Mouse (Mus musculus): Measurements from ENCODE around the gene Dennd6a. TPM values are rescaled to one million over a fixed set of nuclear protein-coding genes. Genes with fewer than 3 reads are reported as not detected.
"Not testable (repeated sequence)": the region's sequence is repeated elsewhere in the genome, so short reads cannot be mapped to it uniquely, and the experiment has no call there.

Gene Dennd6a
- 10 to 100 TPM; 27.5 to 33.1 TPM for total RNA-seq (2021)
- long read RNA-seq, experiment 1, full-length matches to known transcripts: 26 of 29 reads
- long read RNA-seq, experiment 1, partial matches to known transcripts: 0 of 29 reads
- long read RNA-seq, experiment 1, other reads (novel, unspliced or antisense): 3 of 29 reads
- long read RNA-seq, experiment 2, full-length matches to known transcripts: 30 of 36 reads
- long read RNA-seq, experiment 2, partial matches to known transcripts: 4 of 36 reads
- long read RNA-seq, experiment 2, other reads (novel, unspliced or antisense): 2 of 36 reads

DNA sequence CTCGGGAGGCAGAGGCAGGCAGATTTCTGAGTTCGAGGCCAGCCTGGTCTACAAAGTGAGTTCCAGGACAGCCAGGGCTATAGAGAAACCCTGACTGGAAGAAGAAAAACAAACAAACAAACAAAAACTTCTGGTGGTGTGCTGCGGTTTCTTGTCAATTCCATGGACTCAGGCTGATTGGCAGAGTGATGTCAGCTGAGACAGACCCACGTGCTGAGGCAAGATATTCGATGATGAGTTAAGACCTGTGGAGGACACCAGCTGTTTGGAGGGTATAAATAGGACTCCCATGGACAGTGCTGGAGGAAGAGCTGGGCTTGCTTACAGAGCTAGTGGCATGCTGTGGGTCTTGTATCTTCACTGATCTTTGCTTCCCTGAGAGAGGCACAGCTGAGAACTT lies at the start of gene Dennd6a:
Dennd6a (plus strand) TSS at position 301 of the 400 bp plus-strand sequence.
- DNase-seq (ENCODE audit: low spot score in 2 of 2): not testable (repeated sequence)

DNA sequence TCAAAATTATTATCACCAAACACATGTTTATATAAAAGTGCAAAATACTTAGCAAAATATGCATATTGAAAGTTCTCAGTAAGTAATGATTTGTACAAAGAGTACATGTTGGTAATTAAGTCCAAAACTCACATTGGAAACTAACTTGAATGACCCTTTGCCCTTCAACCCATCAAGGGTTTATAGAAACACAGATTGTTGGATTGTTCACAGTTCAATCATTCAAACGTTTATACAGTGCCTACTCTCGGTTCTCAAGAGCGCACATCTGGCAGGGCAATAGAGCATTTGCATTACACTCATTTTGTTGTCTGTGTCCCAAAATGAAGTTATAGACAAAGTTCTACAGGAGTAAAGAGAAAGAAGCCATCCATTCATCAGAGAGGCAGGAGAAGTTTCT lies 47.7 kb upstream of the Dennd6a start:
- no peak for DNase-seq (ENCODE audit: low spot score in 2 of 2)

DNA sequence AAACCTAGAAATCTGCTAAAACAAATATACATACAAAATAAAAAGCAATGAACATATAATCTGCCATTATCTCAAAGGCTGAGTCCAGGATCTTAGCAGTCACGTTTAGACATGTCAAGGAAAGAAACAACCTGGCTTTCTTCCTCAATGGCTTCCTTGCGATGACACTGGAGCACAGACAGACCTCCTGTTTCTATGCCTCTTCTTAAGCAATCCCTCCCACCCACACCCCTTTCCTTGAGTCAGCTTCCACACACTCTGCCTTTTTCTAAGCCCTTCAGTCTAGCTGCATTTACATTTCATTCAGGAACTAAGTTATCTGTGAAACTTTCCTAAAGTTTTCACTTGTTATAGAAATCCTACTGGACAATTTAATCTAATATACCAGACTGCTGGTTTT lies 45.4 kb upstream of the Dennd6a start:
- DNase-seq (ENCODE audit: low spot score in 2 of 2): no peak

DNA sequence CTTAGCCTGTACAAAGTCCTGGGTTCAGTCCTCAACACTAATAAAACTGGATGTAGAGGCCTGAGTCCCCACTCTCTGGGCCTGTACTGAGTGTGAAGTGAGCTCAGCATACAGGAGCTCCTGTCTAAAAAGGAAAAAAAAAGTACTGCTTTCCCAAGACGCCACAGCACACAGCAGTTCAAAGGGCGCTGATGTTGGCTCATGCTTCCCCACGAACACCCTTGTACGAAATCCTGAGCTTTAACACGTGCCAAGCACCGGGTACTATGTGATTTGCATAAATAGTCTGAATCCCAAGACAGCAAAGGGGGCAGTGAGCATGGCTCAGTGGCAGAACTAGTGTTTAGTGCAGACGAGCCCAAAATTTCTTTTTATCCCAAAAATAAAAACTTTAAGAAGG lies 43.3 kb upstream of the Dennd6a start:
- DNase-seq (ENCODE audit: low spot score in 2 of 2): no peak

DNA sequence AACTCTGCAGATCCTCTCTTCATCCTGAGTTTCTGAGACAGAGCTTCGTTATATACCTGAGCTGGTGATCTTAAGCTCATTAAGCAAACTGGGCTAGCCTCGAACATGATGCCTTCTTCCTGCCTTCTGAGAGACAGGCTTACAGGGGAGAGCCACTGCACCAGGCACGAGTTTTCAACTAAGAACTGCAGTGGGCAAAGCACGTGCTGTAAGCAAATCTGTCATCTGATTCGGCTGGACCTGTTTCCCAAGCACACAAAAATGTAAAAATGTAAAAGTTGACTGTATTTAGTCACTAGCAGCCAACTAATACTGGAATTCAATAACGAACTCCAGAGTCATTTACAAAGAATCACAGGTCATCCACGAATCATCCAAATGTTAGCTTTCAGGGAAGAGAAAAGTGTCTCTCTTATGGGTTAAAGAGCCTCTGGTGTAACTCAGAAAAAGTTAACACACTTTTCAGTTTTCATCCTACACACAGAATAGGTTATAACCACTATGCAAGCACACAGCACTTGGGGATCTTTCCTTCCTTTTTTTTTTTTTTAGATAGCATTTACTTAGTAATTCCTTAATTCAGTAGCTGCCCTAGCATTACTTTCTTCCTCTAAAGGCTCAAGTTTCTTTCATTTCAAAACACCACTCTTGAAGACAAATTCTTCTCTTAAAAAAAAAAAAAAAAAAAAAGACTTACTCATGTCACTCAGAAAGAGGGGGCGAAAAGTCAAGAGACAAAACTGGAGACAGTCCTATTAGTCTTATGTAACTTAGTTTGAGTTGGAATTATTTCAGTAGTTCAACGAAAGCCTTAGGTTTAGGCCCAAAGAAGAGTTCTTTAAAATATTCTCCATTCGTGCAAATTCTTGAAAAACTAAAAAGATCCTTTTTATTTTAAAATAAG lies 42.0 kb upstream of the Dennd6a start:
- DNase-seq (ENCODE audit: low spot score in 2 of 2): no peak

DNA sequence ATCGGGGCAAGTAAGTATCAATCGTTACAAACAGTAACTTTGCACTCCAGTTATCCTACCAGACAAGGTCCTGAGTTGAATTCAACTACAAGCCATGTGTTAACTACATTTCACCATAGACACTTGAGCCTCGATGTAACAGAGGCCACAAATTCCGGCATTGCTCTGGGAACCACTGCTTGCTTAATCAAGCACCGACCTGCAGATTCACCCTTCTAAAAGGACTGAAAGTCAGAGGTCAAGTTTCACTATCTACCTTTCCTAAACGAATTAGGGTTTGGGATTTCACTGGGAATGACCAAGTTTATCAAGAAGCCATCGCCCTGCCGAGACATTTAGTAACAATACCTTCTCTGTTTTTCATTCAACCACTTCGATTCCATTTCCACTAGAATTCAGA lies 40.9 kb upstream of the Dennd6a start:
- no peak for DNase-seq (ENCODE audit: low spot score in 2 of 2)

DNA sequence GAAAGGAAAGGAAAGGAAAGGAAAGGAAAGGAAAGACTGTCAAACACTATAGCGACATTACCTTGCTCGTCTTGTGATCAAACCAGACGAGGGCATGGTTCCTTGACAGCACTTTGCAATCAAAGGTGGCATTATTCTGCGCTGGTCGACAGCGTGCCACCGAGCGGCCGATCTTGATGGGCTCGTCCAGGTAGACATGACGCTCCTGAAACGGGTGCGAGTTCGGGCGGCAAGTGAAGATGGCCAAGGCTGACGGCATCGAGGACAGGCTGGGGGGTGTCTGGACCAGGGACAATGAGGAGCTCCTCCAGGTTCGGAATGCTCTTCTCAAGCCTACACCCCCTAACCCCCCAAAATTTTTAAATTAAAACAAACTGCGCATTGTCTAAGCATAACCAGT lies 40.4 kb upstream of the Dennd6a start:
- DNase-seq (ENCODE audit: low spot score in 2 of 2): no peak

DNA sequence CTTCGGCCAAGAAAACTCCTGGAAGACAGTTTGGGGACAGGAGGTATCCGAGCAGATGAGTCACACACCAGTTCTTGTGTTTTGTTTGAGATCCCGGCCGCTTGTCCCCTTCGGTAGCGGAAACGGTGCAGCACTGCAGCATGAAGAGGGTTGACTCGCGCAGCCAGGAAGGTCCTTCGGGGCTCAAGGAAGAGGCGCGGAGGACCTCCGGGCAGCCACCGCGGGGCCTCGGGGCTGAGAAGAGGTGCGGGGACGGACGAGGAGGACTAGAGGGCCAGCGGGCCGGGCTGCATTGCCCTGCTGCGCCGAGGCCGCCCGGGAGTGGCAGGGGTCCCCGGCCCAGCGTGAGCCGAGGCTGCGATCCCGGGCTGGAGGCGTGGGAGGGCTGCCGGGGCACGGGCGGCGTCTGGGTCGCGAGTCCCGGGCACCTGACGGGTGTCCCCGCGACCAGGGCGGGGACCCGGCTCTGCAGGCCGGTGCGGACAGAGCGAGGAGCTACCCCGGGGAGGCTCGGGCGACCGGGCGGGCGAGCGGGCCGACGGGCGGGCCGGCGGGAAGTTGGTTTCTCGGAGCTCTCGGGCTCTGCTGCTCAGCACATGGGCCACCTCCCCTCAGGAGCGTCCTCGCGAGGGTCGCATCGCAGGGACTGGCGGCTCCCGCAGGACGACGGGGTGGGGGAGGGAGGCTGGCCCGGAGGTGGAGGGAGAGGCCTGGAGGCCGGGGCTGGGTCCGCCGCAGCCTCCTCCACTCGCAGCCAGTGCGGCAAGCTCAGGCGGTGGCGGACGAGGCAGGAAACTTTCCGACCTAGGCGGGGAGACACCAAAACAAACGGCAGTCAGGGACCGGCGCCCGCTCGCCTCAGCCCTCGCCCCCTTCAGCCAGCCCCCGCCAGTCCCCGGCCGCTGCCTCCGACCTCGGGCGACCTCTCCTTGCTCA lies 39.6 kb upstream of the Dennd6a start:
- DNase-seq (ENCODE audit: low spot score in 2 of 2): peak; percentile 62 to 66

DNA sequence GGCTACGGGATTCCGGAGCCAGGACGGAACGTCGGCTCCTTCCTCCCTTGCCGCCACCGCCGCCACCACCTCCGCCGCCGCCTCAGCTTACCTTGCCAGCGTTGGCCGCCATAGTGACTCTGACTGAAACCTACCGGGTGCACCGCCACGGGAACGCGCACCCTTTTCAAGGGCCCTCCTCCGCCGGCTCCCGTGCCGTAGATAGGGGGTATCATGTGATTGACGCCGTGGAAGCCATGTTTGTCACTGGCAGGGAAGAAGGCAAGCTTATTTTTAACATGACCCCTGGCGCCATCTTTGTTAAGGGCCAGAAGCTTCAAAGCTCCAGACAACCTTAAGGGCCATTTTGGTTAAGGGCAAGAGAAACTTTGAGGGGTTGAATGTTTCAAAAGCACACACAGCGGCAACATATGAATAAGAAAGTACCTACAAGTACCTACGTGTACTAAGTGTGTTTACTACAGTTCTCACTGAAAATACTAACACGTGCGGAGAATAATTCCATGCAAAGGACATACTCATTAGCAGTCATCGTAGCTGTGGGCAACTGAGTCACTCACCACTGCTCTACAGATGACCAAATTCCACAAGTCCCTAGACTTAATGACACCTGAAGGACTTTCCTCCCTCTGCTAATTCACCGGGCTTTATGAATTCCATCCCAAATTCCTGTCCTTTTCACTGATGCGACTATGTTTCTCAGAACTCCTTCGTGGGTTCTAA lies 38.7 kb upstream of the Dennd6a start, which contains the start of gene Slmap:
Slmap (minus strand) TSS at position 175 of the 723 bp plus-strand sequence.
- DNase-seq (ENCODE audit: low spot score in 2 of 2): peak; percentile 98 to 99

DNA sequence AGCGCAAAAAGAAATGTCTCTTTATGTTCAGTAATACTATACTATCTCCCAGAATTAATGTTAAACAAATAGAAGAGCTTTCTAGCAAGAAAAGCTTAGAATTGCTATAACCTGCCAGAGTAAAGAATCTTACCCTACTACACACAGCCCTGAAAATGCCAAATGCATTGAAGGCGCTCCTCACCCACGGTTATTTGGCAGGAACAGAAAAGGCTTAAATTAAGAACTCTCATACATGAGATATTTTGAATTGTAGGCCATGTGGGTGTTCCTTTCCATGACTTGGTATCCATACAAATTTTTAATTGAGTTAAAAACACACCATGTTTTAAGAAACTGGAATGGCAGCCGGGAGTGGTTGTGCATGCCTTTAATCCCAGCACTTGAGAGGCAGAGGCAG lies 34.4 kb upstream of the Dennd6a start:
- DNase-seq (ENCODE audit: low spot score in 2 of 2): no peak

DNA sequence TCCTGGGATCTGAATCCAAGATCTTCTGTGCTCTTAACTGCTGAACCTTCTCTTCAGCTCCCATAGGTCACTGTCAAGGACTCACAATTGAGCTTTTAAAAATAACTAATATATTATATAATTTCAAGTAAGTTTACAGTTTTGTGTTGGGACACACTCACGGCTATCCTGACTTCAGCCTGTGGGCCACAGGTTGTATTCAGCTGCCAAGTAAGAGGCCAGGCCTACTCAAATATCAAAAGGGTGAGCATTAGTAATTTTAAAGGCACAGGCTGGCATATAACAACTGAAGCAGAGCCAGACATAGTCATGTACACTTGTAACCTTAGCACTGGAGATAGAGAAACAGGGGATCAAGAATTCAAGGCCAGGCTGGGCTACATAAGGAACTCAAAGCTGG lies 33.1 kb upstream of the Dennd6a start:
- DNase-seq (ENCODE audit: low spot score in 2 of 2): no peak

DNA sequence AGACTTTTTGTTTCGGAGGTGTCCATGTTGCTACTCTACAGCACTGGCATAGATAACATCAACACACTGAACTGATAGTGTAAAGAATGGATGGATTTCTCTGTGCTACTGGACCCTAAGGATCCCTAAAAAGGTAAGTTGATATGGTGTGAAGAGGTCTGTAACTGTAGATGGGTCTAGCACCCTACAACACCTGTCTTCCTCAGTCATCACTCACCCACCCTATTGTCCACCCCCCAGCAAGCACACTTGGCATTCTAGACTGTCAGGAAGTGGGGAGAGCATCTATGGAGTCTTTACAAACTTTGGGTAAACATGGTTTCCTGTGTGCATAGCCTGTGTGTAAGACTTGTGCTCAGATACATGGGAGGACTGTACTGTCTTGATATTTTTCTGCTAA lies 31.5 kb upstream of the Dennd6a start:
- DNase-seq (ENCODE audit: low spot score in 2 of 2): no peak

DNA sequence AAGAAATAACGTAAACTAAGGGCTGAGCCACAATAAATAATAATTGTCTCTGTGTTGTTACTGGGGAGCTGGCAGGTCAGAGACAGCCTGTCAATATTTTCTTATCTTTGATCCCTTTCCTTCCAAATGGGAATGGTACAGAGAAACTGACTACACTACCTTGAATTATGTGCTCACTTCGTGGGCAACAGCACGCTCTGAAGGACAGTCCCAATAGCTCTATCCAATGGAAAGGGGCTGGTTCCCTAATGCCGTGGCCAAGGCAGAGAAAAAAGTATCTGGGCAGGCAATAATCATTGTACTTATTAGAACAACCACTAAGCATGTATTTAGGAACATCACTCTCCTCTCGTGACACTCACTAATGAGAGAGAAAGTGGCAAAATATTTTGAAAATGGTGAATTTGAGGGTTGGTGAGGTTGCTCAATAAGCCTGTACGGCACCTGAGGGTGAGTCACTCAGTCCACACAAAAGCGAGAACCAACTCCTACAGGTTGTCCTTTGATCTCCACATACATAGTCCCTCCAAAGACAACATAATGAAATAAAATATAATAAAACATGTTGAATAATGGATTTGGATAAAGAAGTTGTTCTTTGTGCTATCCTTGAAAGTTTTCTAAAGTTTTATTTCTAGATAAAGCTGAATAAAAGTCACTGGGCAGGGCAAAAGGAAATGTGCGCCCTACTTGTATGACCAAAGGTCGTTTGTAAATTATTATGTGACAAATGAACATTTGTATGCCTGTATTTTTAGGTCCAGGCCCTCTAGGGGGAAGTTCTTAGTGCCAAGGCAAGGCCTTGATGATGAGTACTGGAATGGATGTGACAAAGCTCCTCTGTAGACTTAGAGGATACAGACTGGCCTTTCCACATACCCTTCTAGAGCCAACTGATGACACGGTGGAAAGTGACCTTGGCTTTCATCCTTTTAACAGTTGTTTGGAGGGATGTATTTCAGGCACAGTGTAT lies 25.9 kb upstream of the Dennd6a start:
- DNase-seq (ENCODE audit: low spot score in 2 of 2): no peak

DNA sequence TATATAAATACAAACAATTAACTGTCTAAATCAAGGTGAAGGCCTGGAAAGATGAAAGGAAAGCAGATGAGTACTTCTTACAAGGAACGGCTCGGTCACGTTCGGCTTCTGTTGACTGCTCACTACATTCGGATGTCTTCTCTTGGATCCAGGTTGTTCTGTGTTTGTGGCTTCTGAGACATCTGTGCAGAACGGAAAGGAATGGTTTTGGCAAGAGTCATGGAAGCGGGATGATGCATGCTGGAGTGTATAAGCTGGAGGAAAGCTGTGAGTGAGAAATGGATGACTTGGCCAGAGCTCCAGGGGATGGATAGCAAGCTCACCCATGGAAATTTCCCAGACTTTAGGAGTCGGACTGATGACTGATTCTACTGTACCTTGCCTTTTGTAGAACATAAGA lies 22.9 kb upstream of the Dennd6a start:
- DNase-seq (ENCODE audit: low spot score in 2 of 2): no peak

DNA sequence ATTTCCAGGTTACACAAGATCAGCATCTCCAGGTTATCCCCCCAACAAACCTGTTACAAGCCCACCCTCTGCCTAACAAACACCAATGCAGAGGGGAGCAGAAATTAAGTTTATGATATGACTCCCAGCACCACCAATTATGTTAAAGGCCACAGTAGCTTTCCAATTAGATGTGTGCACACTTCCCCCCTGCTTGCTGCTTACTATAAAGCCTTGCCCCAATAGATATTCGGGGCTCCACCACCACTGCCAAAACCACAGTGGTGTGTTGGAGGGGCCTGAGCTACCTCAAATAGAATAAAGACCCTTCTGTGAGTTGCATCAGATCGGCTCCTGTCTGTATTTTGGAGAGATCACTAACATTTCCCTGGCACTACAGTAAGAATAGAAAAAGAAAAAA lies 21.2 kb upstream of the Dennd6a start:
- DNase-seq (ENCODE audit: low spot score in 2 of 2): no peak

DNA sequence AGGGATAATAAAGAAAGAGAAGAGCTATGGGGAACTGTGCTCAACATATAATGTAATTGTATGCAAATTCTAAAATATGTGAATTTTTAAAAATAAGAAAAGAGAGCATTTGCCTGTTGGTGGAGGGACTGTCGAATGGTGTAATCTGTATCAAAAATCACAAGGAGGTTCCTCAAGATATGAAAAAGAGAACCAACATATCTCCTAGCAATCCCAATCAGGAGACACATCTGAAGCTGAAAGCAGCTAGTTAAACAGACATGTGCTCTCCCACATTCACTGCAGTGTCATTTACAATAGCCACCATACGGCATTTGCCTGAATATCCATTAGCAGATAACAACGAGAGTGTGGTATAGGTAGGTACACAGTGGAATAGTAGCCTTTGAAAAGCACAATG lies 20.8 kb upstream of the Dennd6a start:
- no peak for DNase-seq (ENCODE audit: low spot score in 2 of 2)

DNA sequence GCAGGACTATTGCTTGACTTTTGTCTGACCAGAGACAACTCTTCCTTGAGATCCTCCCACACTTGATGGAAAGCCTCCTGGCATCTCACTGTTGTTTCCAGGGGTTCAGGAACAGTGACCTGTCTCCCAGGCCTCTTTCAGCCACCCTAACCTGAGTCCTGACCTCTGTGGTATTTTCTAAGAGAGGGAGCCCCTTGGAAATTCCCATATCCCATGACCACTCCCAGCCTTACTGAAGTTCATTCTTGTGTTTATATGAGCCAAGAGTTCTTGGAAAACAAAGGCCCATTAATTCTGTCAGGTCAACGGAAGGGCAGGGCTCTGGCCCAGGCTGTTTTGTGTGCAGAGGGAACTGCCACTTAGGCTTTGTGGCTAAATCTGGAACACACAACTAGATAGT lies 16.1 kb upstream of the Dennd6a start:
- DNase-seq (ENCODE audit: low spot score in 2 of 2): no peak

DNA sequence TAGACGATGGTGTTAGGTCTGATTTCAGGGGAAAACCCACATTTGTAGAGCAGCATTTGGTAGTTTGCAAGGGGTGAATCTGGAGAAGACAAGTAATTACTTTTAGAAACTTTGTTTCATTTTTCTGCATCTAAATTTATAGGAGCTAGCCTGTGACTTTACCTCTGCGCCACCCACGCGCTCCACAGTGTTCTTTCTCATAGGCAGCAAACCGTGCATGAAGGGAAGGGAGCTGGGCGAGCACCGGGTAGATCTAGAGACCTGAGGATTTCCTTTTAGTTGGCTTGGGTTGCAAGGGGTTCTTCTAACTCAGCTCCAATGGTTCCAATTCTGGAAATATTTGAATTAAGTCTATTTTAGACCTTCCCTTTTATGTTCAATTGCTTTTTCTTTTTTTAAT lies 15.1 kb upstream of the Dennd6a start:
- DNase-seq (ENCODE audit: low spot score in 2 of 2): no peak

DNA sequence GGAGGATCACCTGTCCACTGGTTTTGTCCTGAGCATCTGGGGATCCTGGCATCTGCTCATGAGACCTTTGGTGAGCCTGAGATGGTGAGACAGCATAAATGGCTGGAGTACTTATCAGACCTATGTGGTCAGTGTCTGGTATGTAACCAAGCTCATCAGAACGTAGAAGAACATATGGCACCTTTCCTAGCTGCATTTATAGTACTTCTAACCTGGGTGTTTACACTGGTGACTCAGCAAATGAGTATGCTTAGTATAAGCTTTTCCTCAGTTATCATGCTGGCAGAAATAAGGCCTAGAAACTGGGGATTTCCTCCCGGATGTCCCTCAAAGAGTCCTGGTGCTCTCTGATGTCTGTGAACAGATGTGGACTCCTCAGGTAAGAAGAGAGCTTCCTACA lies 11.4 kb upstream of the Dennd6a start:
- no peak for DNase-seq (ENCODE audit: low spot score in 2 of 2)
